Mouse (Mus musculus) neural tube, embryonic 12.5 days (tissue): ENCODE data around the gene Camk2d. TPM values are rescaled to one million over a fixed set of nuclear protein-coding genes. Genes with fewer than 3 reads are reported as not detected.

Experiments used
- ATAC-seq: fragments of 200-750 bp; cut with Nextera tagmentation; 2 replicates; pipeline ENCODE4 v1.8.0; 2017; ENCODE audit warnings: low read depth, mild to moderate bottlenecking, moderate TSS enrichment, moderate library complexity; ENCODE audit not compliant: low FRiP score
- H3K27ac ChIP-seq: fragments of 300-500 bp; sonication (generic); 2 replicates; pipeline ENCODE4 v1.5.1; 2016
- H3K27me3 ChIP-seq: fragments of 300-500 bp; sonication (generic); replicated peaks from 2 replicates; pipeline ENCODE4 v1.6.1; 2016; ENCODE audit warnings: mild to moderate bottlenecking
- H3K36me3 ChIP-seq: fragments of 300-500 bp; sonication (generic); 2 replicates; pipeline ENCODE4 v1.6.1; 2016; ENCODE audit warnings: mild to moderate bottlenecking
- H3K4me1 ChIP-seq: fragments of 300-500 bp; sonication (generic); 2 replicates; pipeline ENCODE4 v1.6.1; 2016
- H3K4me2 ChIP-seq: fragments of 300-500 bp; sonication (generic); replicated peaks from 2 replicates; pipeline ENCODE4 v1.6.1; 2016; ENCODE audit warnings: mild to moderate bottlenecking
- H3K4me3 ChIP-seq: fragments of 300-500 bp; sonication (generic); 2 replicates; pipeline ENCODE4 v1.5.1; 2016
- H3K9ac ChIP-seq: fragments of 300-500 bp; sonication (generic); 2 replicates; pipeline ENCODE4 v1.6.1; 2016; ENCODE audit warnings: mild to moderate bottlenecking
- H3K9me3 ChIP-seq: fragments of 300-500 bp; sonication (generic); 2 replicates; pipeline ENCODE4 v1.6.1; 2016; ENCODE audit warnings: mild to moderate bottlenecking
- WGBS: fragments of 180-500 bp; shearing (Covaris S2); methylation state at CpG from one replicate; pipeline ENCODE4 v1.1.7; 2016; 5-methylcytosine and 5-hydroxymethylcytosine counted together
- polyA plus RNA-seq: library from polyadenylated mRNA; unstranded; fragments of >200 nt; fragmentation: Nextera tagmentation; extraction: Ambion mirVana; gene quantifications from 2 replicates; pipeline ENCODE4 v1.2.1, GENCODE M21; 2016

The Camk2d gene
- polyA plus RNA-seq, 1 experiment from 2014 or later = 31.4 TPM

DNA sequence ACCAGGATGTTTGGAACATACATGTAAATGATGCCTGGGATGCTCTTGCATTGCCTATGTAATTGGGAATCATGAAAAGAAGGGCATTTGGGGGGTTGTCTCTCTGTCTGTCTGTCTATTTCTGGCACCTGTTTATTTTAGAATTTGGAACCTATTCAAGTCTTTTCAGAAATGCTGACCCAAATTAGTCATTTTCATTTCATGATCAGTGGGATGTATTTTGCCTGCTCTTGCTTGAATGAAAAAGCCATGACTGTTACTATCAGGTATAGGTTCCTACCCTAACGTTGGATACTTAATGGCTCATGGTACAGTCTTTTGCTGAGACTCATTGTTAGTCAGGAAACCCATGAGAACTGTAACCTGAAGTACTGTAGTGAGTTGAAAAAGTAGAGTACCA is 144.0 kb downstream of the Camk2d start:
- Histone ChIP-seq H3K36me3 (no peaks in the 10 kb centered on the region), H3K4me3 (no peak overlapping the region), H3K27me3 (no peaks in the 10 kb centered on the region), H3K9ac (no peak overlapping the region), H3K4me1 (peaks cover 5% of the 10 kb centered on the region), H3K27ac (no peak overlapping the region), H3K9me3 (no peaks in the 10 kb centered on the region), H3K4me2 (no peak overlapping the region)
- no peak for ATAC-seq
- WGBS = 89% methylated on average over 1 of the region's 1 CpGs

DNA sequence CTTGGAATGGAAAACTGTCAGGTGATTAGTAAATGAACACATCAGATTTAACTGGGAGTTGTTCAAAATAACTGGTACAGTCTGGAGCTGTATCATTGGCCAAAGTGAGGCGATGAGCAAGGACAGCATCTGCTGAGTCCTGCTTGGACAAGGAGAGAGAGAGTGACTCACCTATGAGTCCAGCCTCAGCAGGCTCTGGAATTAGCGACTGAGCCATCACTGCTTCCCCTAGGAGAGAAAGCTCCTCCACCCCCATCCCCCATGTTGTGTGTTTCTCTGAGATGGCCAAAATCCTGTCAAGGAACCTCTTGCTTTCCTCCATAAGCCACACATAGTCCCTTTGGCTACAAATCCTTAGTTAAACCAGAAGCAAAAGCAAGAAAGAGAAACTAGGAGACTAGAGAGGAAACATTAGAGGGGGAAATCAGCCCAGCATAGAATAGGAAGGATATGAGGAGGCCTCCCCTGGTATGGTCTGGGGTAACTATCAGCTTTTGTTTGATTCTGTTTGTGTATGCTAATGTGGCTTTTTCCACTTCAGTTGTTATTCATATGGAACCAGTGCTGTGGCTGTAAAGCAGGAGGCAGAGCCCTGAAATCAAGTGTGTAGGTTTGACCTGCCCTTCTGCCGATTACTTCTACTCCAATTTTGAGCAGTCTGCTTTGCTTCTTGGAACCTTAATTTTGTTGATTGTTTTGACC is 148.5 kb downstream of the Camk2d start:
- H3K9ac ChIP-seq = no peak overlapping the region
- no peak overlapping the region for H3K4me3 ChIP-seq
- 59% methylated on average over 3 of the region's 3 CpGs for WGBS
- H3K4me2 ChIP-seq = no peak overlapping the region
- H3K9me3 ChIP-seq = no peaks in the 10 kb centered on the region
- H3K36me3 ChIP-seq = no peaks in the 10 kb centered on the region
- H3K4me1 ChIP-seq = peaks cover 11% of the 10 kb centered on the region
- ATAC-seq = no peak
- H3K27ac ChIP-seq = no peak overlapping the region
- H3K27me3 ChIP-seq = no peaks in the 10 kb centered on the region

DNA sequence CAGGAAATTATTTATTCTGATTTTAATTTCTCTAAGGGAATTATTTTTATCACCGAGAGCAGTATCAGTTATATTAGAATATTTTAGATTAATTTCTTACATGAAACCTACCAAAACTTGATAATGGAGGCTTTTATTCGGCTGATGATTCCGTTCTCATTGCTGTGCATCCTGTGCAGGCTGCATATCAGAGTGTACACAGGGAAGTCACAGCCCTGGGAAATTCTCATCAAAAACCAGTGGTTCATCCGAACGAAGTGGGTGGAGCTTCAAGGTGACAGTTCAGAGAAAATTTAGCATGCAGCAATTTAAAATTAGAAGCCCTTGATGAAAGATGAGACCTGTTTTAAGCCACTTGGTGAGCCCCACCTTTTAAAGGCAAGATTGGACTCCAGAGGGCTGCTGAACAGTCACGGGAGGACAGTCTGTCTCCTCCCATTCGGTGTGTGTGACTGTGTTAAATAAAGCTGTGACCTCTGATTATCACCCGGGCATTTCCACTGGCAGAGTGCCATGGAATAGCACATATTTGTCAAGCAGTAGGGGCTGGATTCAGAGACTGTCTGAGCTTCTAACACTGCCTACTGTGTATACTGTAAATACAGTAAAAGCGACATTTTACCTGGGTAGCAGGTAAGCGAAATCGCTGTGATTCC is 150.2 kb downstream of the Camk2d start:
- peaks cover 11% of the 10 kb centered on the region for H3K4me1 ChIP-seq
- WGBS = 68% methylated on average over 11 of the region's 11 CpGs
- no peaks in the 10 kb centered on the region for H3K36me3 ChIP-seq
- no peak overlapping the region for H3K4me3 ChIP-seq
- no peaks in the 10 kb centered on the region for H3K27me3 ChIP-seq
- H3K9ac ChIP-seq = no peak overlapping the region
- no peaks in the 10 kb centered on the region for H3K9me3 ChIP-seq
- no peak overlapping the region for H3K4me2 ChIP-seq
- peak; percentile 25; the same call in 1 of the 2 replicates for ATAC-seq
- H3K27ac ChIP-seq = no peak overlapping the region

DNA sequence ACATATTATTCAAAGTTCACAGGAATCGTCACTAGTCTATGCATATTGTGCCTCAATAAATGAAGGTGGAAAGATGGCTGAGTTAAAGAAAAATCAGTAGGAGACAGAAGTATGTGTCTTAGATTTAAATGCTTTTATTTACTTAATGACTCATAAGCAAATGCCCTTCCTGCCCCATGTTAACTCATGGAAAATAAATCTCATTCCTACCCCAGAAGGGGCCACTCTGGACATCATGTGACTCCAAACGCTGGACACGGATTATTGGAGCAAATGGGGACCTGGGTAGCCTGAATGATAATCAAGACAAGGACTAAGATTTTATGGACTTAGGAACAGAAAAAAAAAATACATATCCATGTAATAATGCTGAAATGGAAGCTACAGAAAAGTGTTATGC is 151.5 kb downstream of the Camk2d start:
- no peaks in the 10 kb centered on the region for H3K27me3 ChIP-seq
- no peak for ATAC-seq

DNA sequence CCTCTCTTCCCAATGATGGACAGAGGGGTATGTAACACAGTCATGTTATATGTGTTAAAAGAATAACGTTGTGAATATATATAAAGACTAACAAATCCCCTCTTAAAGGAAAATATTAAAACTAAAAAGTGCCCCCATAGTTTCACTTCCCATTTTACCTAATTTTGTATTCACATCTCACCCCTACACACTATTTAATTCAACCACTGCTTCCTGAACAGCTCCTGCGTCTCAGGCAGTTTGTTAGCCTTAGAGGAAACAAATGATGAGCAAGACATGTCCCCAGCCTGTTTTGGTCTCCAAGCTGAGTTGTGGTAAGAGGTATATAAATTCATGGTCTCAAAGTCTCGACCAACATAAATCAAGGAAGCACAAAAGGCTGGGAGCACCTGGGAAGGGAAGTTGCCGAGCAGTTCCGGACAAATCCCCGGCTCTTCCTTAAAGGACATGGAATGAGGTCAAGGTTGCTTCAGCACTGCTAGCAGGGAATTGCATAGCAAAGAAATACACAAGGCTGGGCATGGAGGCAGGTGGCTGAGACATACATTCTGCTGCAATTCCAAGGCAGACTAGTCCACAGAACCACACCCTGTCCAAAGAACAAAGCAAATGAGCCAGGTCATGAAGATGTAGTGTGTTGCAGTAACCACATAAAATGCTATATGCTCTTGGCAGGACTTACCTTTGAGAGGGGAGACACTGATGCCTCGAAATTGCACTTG is 155.4 kb downstream of the Camk2d start:
- H3K9me3 ChIP-seq = no peaks in the 10 kb centered on the region
- no peak overlapping the region for H3K4me2 ChIP-seq
- ATAC-seq = no peak
- H3K4me1 ChIP-seq = peaks cover 1% of the 10 kb centered on the region; the same call in 1 of the 2 replicates
- H3K9ac ChIP-seq = no peak overlapping the region
- H3K27ac ChIP-seq = no peak overlapping the region
- 71% methylated on average over 7 of the region's 7 CpGs for WGBS
- H3K4me3 ChIP-seq = no peak overlapping the region
- no peaks in the 10 kb centered on the region for H3K27me3 ChIP-seq
- no peaks in the 10 kb centered on the region for H3K36me3 ChIP-seq

More for the DNA sequence above, 151.5 kb downstream of the Camk2d start:
- Histone ChIP-seq H3K4me2 (no peak overlapping the region), H3K36me3 (no peaks in the 10 kb centered on the region), H3K9ac (no peak overlapping the region), H3K4me1 (peaks cover 11% of the 10 kb centered on the region), H3K4me3 (no peak overlapping the region), H3K9me3 (no peaks in the 10 kb centered on the region), H3K27ac (no peak overlapping the region)
- 86% methylated on average over 3 of the region's 3 CpGs for WGBS

DNA sequence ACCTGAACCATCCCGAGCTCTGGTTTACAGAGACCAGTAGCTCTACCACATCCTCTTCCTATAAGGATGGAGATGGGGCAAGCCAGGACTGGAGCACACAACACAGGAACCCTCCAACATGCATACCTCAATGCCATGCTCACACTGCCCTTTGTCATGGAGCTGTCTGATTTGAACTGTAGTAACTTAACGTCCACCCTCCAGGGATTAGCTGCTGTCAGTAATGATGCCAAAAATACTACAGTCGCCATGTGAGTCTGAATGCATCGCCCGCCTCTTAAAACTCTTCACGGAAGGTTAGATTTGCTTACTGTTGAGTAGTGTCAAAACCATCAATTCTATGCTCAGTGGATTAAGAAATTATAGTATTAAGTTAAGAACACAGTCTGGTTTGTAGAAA is 156.9 kb downstream of the Camk2d start:
- Histone ChIP-seq H3K4me1 (no peaks in the 10 kb centered on the region), H3K9ac (no peak overlapping the region), H3K36me3 (no peaks in the 10 kb centered on the region), H3K9me3 (no peaks in the 10 kb centered on the region), H3K4me3 (no peak overlapping the region), H3K27me3 (no peaks in the 10 kb centered on the region), H3K27ac (no peak overlapping the region), H3K4me2 (no peak overlapping the region)
- no peak for ATAC-seq
- 87% methylated on average over 6 of the region's 6 CpGs for WGBS

DNA sequence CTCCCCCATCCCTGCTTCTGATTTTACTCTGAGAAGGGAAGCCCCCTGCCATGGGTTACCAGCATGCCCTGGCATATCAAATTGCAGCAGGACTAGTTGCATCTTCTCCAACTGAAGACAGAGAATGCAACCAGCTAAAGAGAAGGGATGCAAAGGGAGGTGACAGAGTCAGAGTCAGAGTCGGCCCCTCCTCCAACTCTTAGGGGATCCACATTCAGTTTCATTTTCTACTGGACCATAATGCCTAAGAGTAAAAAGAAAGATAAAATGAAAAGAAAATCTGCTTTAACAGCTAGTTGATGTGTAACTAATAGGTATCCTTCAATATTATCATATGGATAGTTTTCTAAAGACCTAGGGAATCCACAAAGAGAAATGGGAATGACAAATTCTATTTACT is 162.3 kb downstream of the Camk2d start:
- Histone ChIP-seq H3K27ac (no peak overlapping the region), H3K4me2 (no peak overlapping the region), H3K9me3 (no peaks in the 10 kb centered on the region), H3K36me3 (no peaks in the 10 kb centered on the region), H3K4me1 (no peaks in the 10 kb centered on the region), H3K9ac (no peak overlapping the region), H3K4me3 (no peak overlapping the region), H3K27me3 (no peaks in the 10 kb centered on the region)
- ATAC-seq = no peak
- WGBS = 89% methylated on average over 1 of the region's 1 CpGs

DNA sequence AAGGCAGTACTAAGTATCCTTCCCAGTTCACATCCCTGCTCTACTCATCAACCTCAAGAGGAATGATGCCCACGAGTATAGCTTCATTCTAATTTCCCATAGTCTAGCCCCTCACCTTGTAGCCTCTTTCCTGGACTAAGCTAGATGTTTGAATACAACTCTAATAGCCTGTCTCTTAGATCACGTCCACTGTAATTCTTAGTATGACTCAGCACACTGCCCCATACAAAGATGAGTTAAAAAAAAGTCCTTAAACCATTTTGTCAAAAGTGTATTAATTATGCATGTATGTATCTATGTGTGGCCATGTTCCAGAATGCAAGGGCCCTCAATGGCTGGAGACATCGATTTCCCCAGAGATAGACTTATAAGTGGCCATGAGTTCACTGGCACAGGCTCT is 164.5 kb downstream of the Camk2d start:
- WGBS = 84% methylated on average over 3 of the region's 3 CpGs

DNA sequence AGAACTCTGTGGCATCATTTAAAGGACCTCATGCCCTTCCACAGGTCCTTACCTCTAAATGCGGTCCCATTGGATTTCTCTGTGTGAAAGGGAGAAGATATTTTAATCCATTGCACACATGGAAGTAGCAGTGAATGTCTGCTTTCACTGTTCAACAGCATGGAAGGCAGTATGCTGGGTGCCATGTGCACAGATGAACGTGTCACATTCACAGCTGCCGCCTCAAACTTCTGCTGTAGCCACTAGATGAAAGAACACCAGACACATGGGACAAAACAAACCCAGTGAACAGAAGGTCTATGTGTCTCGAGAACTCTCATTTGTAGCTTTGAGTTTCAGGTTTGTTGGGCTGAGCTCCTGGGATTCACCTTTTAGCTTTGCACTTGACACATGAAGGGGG is 168.6 kb downstream of the Camk2d start:
- Histone ChIP-seq H3K4me3 (no peak overlapping the region), H3K9me3 (no peaks in the 10 kb centered on the region), H3K4me1 (no peaks in the 10 kb centered on the region), H3K27ac (no peak overlapping the region), H3K9ac (no peak overlapping the region), H3K27me3 (no peaks in the 10 kb centered on the region), H3K4me2 (no peak overlapping the region), H3K36me3 (no peaks in the 10 kb centered on the region)
- WGBS = 91% methylated on average over 4 of the region's 4 CpGs
- ATAC-seq = no peak

More for the DNA sequence above, 164.5 kb downstream of the Camk2d start:
- Histone ChIP-seq H3K27me3 (no peaks in the 10 kb centered on the region), H3K9ac (no peak overlapping the region), H3K27ac (no peak overlapping the region), H3K4me3 (no peak overlapping the region), H3K4me1 (no peaks in the 10 kb centered on the region), H3K9me3 (no peaks in the 10 kb centered on the region), H3K36me3 (no peaks in the 10 kb centered on the region), H3K4me2 (no peak overlapping the region)
- ATAC-seq = no peak

DNA sequence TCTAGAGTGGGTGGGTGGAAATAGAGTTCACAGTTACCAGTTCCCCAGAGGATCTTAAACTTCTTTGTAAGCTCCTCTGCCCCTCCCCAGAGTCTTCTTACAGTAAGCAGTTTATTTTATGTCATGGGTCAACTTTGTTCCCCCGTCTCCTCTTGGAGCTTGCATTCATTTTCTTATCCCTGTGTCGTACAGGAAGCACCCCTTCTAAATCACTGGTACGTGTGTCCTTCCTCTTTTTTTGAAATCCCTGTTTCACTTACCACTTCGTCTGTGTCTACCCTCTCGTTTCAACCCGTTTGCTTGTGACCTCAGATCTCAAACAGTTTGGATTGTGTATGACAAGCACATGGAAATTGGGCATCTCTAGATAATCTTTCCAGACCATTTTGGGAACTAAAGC is 174.0 kb downstream of the Camk2d start:
- Histone ChIP-seq H3K4me1 (0 out of 2 replicates have a peak, but pooled peaks cover 4% of the 10 kb centered on the region), H3K9me3 (no peaks in the 10 kb centered on the region), H3K27ac (no peak overlapping the region), H3K4me2 (no peak overlapping the region), H3K36me3 (no peaks in the 10 kb centered on the region), H3K9ac (no peak overlapping the region), H3K27me3 (no peaks in the 10 kb centered on the region), H3K4me3 (no peak overlapping the region)
- ATAC-seq = no peak
- 37% methylated on average over 6 of the region's 6 CpGs for WGBS

DNA sequence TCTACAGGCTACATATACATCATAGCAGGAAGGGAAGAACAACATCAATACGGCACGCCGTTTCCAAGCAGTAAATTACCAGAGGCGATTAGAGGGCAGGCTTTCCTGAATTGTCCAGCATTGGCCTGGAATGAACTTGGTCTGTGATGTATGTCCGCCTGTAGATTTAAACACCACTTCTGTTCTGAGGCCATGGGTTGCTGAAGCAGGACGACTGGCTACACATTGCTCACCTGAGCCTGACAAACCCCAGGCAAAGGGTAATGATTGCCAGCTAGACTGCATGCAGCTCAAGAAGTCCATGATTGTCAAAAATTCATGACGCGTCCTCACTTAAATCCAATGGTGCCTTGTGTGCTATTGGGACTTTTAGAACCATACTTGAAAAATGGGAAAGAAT is 174.9 kb downstream of the Camk2d start:
- H3K9ac ChIP-seq = no peak overlapping the region
- H3K4me1 ChIP-seq = 0 out of 2 replicates have a peak, but pooled peaks cover 4% of the 10 kb centered on the region
- peak; percentile 51; the same call in 1 of the 2 replicates for ATAC-seq
- no peak overlapping the region for H3K4me3 ChIP-seq
- no peak overlapping the region for H3K27ac ChIP-seq
- 33% methylated on average over 8 of the region's 8 CpGs for WGBS
- H3K4me2 ChIP-seq = no peak overlapping the region
- H3K9me3 ChIP-seq = no peaks in the 10 kb centered on the region
- no peaks in the 10 kb centered on the region for H3K36me3 ChIP-seq
- H3K27me3 ChIP-seq = no peaks in the 10 kb centered on the region

DNA sequence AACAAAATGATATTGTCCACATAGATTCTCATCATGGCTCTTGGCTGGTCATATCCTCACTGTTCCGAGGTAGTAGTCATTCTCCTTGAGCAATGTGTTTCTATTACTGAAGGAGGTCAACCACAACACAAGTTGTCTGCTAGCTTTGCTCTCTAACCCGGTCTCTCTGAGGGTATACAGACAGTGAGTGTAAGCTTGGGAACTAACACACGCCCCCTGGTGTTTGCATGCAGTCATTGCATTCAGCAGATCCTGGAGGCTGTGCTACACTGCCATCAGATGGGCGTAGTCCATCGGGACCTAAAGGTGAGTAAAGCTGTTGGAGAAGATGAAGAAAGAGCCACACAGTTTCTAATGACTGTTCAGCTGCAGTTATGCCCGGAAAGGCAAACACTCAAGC is 175.4 kb downstream of the Camk2d start:
- H3K9me3 ChIP-seq = no peaks in the 10 kb centered on the region
- H3K27me3 ChIP-seq = no peaks in the 10 kb centered on the region
- H3K27ac ChIP-seq = no peak overlapping the region
- H3K4me1 ChIP-seq = 0 out of 2 replicates have a peak, but pooled peaks cover 4% of the 10 kb centered on the region
- WGBS = 29% methylated on average over 6 of the region's 6 CpGs
- no peak overlapping the region for H3K4me2 ChIP-seq
- ATAC-seq = peak; percentile 97
- H3K4me3 ChIP-seq = no peak overlapping the region
- no peaks in the 10 kb centered on the region for H3K36me3 ChIP-seq
- H3K9ac ChIP-seq = no peak overlapping the region
